Mouse (Mus musculus) embryonic facial prominence, embryonic 11.5 days (tissue): ENCODE data around the gene Chmp6. TPM values are rescaled to one million over a fixed set of nuclear protein-coding genes. Genes with fewer than 3 reads are reported as not detected.
A peak's percentile ranks its signal among the peaks of the same experiment; 100 is the strongest.

Experiments
- ATAC-seq: fragments of 200-750 bp; cut with Nextera tagmentation; replicated peaks from 2 replicates; pipeline ENCODE4 v1.8.0; 2017; ENCODE audit warnings: low read depth; ENCODE audit not compliant: insufficient number of reproducible peaks, low FRiP score, low TSS enrichment
- DNase-seq: peaks from one replicate; pipeline ENCODE4 v3.0.0-alpha.2; 2015; ENCODE audit warnings: low spot score
- H3K27ac ChIP-seq: fragments of 300-500 bp; sonication (generic); replicated peaks from 2 replicates; pipeline ENCODE4 v1.5.1; 2014; ENCODE audit warnings: mild to moderate bottlenecking, low read depth, low read length, control low read depth
- H3K27me3 ChIP-seq: fragments of 300-500 bp; sonication (generic); 2 replicates; pipeline ENCODE4 v1.6.1; 2014; ENCODE audit warnings: mild to moderate bottlenecking, low read length, moderate library complexity, mixed read lengths; ENCODE audit not compliant: control insufficient read depth, insufficient read depth
- H3K36me3 ChIP-seq: fragments of 300-500 bp; sonication (generic); replicated peaks from 2 replicates; pipeline ENCODE4 v1.6.1; 2014; ENCODE audit warnings: low read depth, mild to moderate bottlenecking, low read length, moderate library complexity, mixed read lengths; ENCODE audit not compliant: control insufficient read depth, insufficient read depth
- H3K4me1 ChIP-seq: fragments of 300-500 bp; sonication (generic); 2 replicates; pipeline ENCODE4 v1.6.1; 2014; ENCODE audit warnings: low read length, mixed read lengths; ENCODE audit not compliant: control insufficient read depth, insufficient read depth
- H3K4me2 ChIP-seq: fragments of 300-500 bp; sonication (generic); 2 replicates; pipeline ENCODE4 v1.6.1; 2014; ENCODE audit warnings: low read depth, mild to moderate bottlenecking, control low read depth, low read length, moderate library complexity
- H3K4me3 ChIP-seq: fragments of 300-500 bp; sonication (generic); 2 replicates; pipeline ENCODE4 v1.5.1; 2014; ENCODE audit warnings: low read depth, low read length, control low read depth
- H3K9ac ChIP-seq: fragments of 300-500 bp; sonication (generic); replicated peaks from 2 replicates; pipeline ENCODE4 v1.6.1; 2014; ENCODE audit warnings: mild to moderate bottlenecking, control low read depth, low read length
- H3K9me3 ChIP-seq: fragments of 300-500 bp; sonication (generic); replicated peaks from 2 replicates; pipeline ENCODE4 v1.6.1; 2016; ENCODE audit warnings: mild to moderate bottlenecking, low read length, inconsistent platforms, mixed read lengths; ENCODE audit not compliant: control insufficient read depth
- WGBS: fragments of 180-500 bp; shearing (Covaris S2); extraction: QIAGEN DNeasy Blood & Tissue Kit; methylation state at CpG from one replicate; pipeline ENCODE4 v1.1.7; 2014; 5-methylcytosine and 5-hydroxymethylcytosine counted together
- polyA plus RNA-seq: library from polyadenylated mRNA; unstranded; fragments of >200 nt; fragmentation: Nextera tagmentation; extraction: Ambion mirVana; gene quantifications from 2 replicates; pipeline ENCODE4 v1.2.1, GENCODE M21; 2014

Chmp6 gene
- polyA plus RNA-seq, 1 experiment from 2014 or later: 93.8 TPM

- Histone ChIP-seq H3K36me3 (no peaks in the 10 kb centered on the region), H3K4me2 (no peak overlapping the region), H3K4me1 (no peaks in the 10 kb centered on the region; the same call in none of the 2 replicates), H3K4me3 (no peak overlapping the region), H3K9ac (no peak overlapping the region; the same call in 1 of the 2 replicates), H3K9me3 (no peaks in the 10 kb centered on the region), H3K27ac (no peak overlapping the region), H3K27me3 (no peaks in the 10 kb centered on the region)
- DNase-seq: no peak
- ATAC-seq: no peak
- WGBS: 54% methylated on average over 8 of the region's 8 CpGs
Observed at GRCm38 (mm10) chr11:119939073-119939710, 26.0 kb downstream of the Chmp6 start.

- WGBS: 59% methylated on average over 4 of the region's 4 CpGs
- no peak for DNase-seq
- no peaks in the 10 kb centered on the region for H3K27me3 ChIP-seq
- H3K4me3 ChIP-seq: no peak overlapping the region
- H3K36me3 ChIP-seq: no peaks in the 10 kb centered on the region
- no peak overlapping the region for H3K4me2 ChIP-seq
- no peak for ATAC-seq
- no peak overlapping the region for H3K27ac ChIP-seq
- no peaks in the 10 kb centered on the region; the same call in none of the 2 replicates for H3K4me1 ChIP-seq
- no peak overlapping the region for H3K9ac ChIP-seq
- H3K9me3 ChIP-seq: no peaks in the 10 kb centered on the region
Observed at GRCm38 (mm10) chr11:119939711-119940106, 26.5 kb downstream of the Chmp6 start.

DNA sequence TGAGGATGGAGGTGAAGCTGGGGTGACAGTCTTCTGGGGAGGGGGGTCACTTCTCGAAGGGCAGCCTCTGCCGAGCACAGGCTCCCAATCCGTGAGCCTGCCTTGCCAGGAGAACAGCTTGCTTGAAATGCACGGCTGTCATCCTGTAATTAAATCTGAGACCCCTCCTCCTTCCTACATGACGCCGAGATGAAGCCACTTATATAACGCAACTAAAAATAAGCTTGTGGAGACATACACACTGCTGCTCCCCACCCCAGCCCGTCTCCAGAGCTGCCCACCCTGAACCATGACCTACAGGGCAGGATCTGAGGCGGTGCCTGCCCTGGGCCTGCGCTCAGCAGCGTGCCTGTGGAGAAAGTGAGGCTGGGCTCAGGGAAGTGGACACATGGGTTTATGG lies 26.9 kb downstream of the Chmp6 start:
- H3K4me1 ChIP-seq: no peaks in the 10 kb centered on the region; the same call in none of the 2 replicates
- H3K4me3 ChIP-seq: no peak overlapping the region
- ATAC-seq: no peak
- H3K36me3 ChIP-seq: no peaks in the 10 kb centered on the region
- DNase-seq: no peak
- no peak overlapping the region for H3K4me2 ChIP-seq
- no peak overlapping the region for H3K9ac ChIP-seq
- no peaks in the 10 kb centered on the region for H3K27me3 ChIP-seq
- no peaks in the 10 kb centered on the region for H3K9me3 ChIP-seq
- WGBS: 52% methylated on average over 11 of the region's 11 CpGs
- no peak overlapping the region for H3K27ac ChIP-seq

DNA sequence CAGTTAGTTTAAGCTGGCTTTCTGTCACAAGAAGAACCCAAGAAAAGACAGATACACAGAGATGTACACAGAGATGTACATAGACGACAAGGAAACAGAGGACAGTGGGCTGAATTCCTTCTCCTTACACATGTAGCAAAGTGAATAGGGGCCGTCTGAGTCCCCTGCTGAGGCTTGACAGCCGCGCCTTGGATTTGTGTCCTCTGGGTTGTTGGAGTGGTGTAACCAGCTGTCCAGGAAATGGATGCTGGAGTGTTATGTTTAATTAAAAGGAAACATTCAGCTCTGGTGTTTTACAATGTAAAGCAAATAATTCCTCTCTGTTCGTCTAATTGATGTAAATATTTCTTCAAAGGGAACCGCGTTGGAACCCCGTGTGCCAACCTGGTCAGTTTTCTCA lies 28.6 kb downstream of the Chmp6 start:
- H3K4me1 ChIP-seq: no peaks in the 10 kb centered on the region; the same call in 1 of the 2 replicates
- 6% methylated on average over 8 of the region's 8 CpGs for WGBS

GRCm38 (mm10) chr11:119942201-119942726 lies 29.0 kb downstream of the Chmp6 start:
- Histone ChIP-seq H3K27me3 (no peaks in the 10 kb centered on the region), H3K4me3 (peak overlapping the region; percentile 65), H3K4me1 (no peaks in the 10 kb centered on the region; the same call in 1 of the 2 replicates), H3K9me3 (no peaks in the 10 kb centered on the region), H3K9ac (peak overlapping the region; percentile 59), H3K36me3 (no peaks in the 10 kb centered on the region), H3K4me2 (peak overlapping the region; percentile 70), H3K27ac (peak overlapping the region; percentile 59; the same call in 1 of the 2 replicates)
- under 1% methylated on average over 43 of the region's 43 CpGs for WGBS
- DNase-seq: peak; percentile 60
- ATAC-seq: peak; percentile 66

More for the DNA sequence above, 28.6 kb downstream of the Chmp6 start:
- no peak for DNase-seq
- no peak for ATAC-seq
- no peaks in the 10 kb centered on the region for H3K36me3 ChIP-seq
- H3K9me3 ChIP-seq: no peaks in the 10 kb centered on the region
- no peak overlapping the region for H3K27ac ChIP-seq
- H3K4me3 ChIP-seq: peak overlapping the region; percentile 65
- H3K4me2 ChIP-seq: peak overlapping the region; percentile 70
- H3K27me3 ChIP-seq: no peaks in the 10 kb centered on the region
- no peak overlapping the region for H3K9ac ChIP-seq

GRCm38 (mm10) chr11:119942727-119943427 lies 29.6 kb downstream of the Chmp6 start, which contains the start of gene Baiap2:
Gene Baiap2 (plus strand): TSS chr11:119942763.
- H3K27me3 ChIP-seq: no peaks in the 10 kb centered on the region
- H3K27ac ChIP-seq: peak within 1 kb of the TSS; percentile 59; the same call in 1 of the 2 replicates
- peak within 1 kb of the TSS; percentile 69 for H3K9ac ChIP-seq
- ATAC-seq: peak; percentile 93
- H3K9me3 ChIP-seq: no peaks in the 10 kb centered on the region
- WGBS: under 1% methylated on average over 67 of the region's 79 CpGs
- no peaks in the 10 kb centered on the region for H3K36me3 ChIP-seq
- peak within 1 kb of the TSS; percentile 95 for H3K4me2 ChIP-seq
- peak within 1 kb of the TSS; percentile 65 for H3K4me3 ChIP-seq
- DNase-seq: peak; percentile 99
- no peaks in the 10 kb centered on the region; the same call in 1 of the 2 replicates for H3K4me1 ChIP-seq

DNA sequence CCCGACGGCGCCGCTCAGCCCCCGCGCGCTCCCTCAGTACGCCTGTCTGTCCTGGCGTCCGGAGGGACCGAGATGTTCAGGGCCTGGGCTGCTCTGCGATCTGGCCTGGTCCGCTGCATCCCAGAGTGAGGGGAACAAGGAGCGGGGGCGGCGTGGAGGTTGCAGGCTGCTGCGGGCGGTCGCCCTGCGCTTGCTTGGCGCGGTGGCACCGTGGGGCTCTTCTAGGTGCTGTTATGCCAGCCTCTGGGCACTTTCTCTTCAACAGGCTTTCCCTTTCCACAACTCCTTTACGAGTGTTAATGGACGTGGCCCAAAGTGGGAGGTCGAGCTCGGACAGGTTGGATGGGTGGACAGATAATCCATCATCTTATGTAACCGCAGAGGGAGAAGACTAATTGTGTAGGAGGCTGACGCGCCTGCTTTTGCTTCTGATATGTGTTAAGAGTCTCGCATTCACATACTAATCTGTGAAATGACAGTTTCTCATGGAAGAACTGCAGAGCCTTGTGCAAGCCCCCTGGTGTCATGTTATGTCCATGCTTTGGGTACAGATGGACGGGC lies 30.3 kb downstream of the Chmp6 start:
- DNase-seq (peak; percentile 30), ATAC-seq (peak; percentile 37)
- Histone ChIP-seq H3K36me3 (no peaks in the 10 kb centered on the region), H3K4me1 (no peaks in the 10 kb centered on the region; the same call in 1 of the 2 replicates), H3K4me2 (peak overlapping the region; percentile 95), H3K4me3 (peak overlapping the region; percentile 65), H3K27ac (no peak overlapping the region), H3K9me3 (no peaks in the 10 kb centered on the region), H3K9ac (peak overlapping the region; percentile 69), H3K27me3 (no peaks in the 10 kb centered on the region)
- 8% methylated on average over 32 of the region's 32 CpGs for WGBS
